Mouse (Mus musculus): ENCODE measurements around the gene Ccnt1. TPM values are rescaled to one million over a fixed set of nuclear protein-coding genes. Genes with fewer than 3 reads are reported as not detected.

The Ccnt1 gene
- 8.2 and 16.5 TPM in 2 replicates for polyA plus RNA-seq (2012; rRNA removed; ENCODE audit: low replicate concordance)

DNA sequence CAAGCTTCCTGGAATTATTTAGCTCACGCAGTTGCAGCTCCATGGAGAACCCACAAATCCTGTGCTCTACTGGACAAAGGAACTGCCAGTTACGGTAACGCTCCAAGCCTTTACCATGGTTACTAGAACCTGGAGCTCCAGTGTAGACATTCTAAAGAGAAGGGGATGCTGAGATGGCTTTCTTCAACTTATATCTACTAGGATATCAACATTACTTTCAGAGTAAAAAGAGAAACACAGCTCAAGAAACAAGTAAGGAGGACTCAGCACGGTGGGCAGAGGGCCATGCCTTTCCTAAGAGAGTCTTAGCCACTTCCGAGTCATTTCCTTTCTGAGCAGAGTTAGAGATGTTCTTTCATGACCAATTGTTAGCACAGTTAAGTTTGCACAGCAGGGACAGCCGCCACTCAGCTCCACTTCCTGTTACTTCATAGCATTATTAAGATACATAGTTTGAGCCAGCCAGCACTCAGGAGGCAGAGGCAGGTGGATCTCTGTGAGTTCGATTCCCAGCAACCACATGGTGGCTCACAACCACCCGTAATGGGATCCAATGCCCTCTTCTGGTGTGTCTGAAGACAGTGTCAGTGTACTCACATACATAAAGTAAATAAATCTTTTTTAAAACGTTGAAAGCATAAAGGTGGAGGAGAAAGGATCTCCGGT lies at the start of gene Ccnt1, which contains the start of gene 4930415O20Rik:
TSS of gene Ccnt1 (minus strand) at position 51 of the 666 bp plus-strand sequence.
TSS of gene 4930415O20Rik (plus strand) at position 132 of the 666 bp plus-strand sequence.

DNA sequence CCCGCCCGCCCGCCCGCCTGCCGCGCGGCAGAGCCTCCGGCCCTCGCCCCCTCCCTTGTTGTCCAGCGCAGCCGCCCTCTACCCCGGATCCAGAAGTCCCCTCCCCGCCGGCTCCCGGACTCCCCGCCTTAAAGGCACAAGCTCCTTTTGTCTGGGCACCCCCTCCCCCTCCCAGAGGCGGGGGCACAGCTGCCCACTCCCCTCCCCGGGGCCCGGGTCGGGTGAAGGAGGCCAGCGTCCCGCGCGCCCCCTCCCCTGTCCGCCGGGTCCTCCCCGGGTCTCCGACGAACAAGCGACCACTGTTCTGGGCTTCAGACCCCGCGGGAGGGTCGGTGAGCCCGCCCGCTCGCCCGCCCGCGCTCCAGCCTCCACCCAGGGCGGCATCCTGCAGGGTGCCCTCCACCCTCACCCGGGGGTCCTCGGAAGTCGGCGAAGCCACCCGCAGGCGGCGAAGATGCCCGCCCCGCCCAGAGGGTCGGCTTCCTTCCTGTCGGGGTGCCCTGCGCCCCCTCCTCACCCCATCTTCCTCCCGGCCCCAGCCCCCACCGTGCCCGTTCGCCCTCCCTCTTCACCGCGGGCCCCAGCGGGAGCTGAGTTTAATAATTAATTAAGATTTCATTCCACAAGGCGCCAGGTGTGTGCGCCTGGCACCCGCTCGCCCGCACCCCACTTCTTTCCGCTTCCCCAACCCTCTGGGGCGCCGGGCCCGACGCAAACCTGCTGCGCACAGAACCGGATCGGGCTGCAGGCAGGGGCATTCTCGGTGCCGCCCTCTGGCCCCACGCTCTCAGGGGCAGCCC lies 38.8 kb upstream of the Ccnt1 start, which contains the start of gene Adcy6:
TSS of gene Adcy6 (minus strand) at position 746 of the 800 bp plus-strand sequence.

GRCm38 (mm10) chr15:98533881-98534627 lies 36.7 kb downstream of the Ccnt1 start, which contains the start of gene Kansl2:
Kansl2 (minus strand) TSS chr15:98534264.

DNA sequence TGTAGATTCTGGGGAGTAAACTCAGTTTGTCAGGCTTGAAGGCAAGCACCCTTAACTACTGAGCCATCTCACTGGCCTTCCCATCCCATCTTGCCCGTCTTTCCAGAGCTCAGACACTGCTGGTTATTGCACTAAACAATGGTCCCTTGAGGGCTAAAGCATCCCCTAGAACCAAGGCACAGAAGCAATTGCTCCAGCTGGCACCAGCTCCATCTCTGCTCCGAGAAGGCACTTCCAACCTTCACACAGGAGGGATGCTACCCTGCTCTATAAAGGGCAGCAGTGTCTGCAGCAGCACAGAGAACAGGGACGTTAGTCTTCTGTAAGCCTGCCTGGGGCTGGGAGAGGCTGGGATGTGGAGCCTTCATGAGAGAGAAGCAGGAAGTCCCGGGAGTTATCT lies 78.6 kb downstream of the Ccnt1 start, which contains the start of gene Olfr279:
TSS of gene Olfr279 (plus strand) at position 301 of the 400 bp plus-strand sequence.

Other genes starting within 250 kb of the Ccnt1 start
- not detected in 2 replicates for gene Olfr284, start 229.9 kb downstream of the Ccnt1 start, polyA plus RNA-seq (2012; rRNA removed; ENCODE audit: low replicate concordance)
- gene Olfr283, start 190.0 kb downstream of the Ccnt1 start, polyA plus RNA-seq (2012; rRNA removed; ENCODE audit: low replicate concordance), result not detected in 2 replicates
- gene Olfr282, start 139.7 kb downstream of the Ccnt1 start, polyA plus RNA-seq (2012; rRNA removed; ENCODE audit: low replicate concordance), result not detected in 2 replicates
- not detected in 2 replicates for gene Olfr281, start 118.3 kb downstream of the Ccnt1 start, polyA plus RNA-seq (2012; rRNA removed; ENCODE audit: low replicate concordance)
- gene OR5BS1P, start 101.0 kb downstream of the Ccnt1 start, polyA plus RNA-seq (2012; rRNA removed; ENCODE audit: low replicate concordance), result not detected in 2 replicates
- 2.3 and 13.5 TPM in 2 replicates for gene Lalba, start 88.2 kb downstream of the Ccnt1 start, polyA plus RNA-seq (2012; rRNA removed; ENCODE audit: low replicate concordance)
- gene Olfr279, start 78.5 kb downstream of the Ccnt1 start, polyA plus RNA-seq (2012; rRNA removed; ENCODE audit: low replicate concordance), result not detected in 2 replicates
- gene Kansl2, start 36.7 kb downstream of the Ccnt1 start, polyA plus RNA-seq (2012; rRNA removed; ENCODE audit: low replicate concordance), result 30.3 and 43.2 TPM in 2 replicates
- gene 4930415O20Rik, start 81 bp upstream of the Ccnt1 start, polyA plus RNA-seq (2012; rRNA removed; ENCODE audit: low replicate concordance), result 0.36 TPM in 1 of 2 replicates, not detected in the other
- 96.7 and 104 TPM in 2 replicates for gene Adcy6, start 39.2 kb upstream of the Ccnt1 start, polyA plus RNA-seq (2012; rRNA removed; ENCODE audit: low replicate concordance)
- 69.4 and 133 TPM in 2 replicates for gene Cacnb3, start 59.9 kb upstream of the Ccnt1 start, polyA plus RNA-seq (2012; rRNA removed; ENCODE audit: low replicate concordance)
- 27.5 and 29.8 TPM in 2 replicates for gene Ddx23, start 92.0 kb upstream of the Ccnt1 start, polyA plus RNA-seq (2012; rRNA removed; ENCODE audit: low replicate concordance)
- gene Rnd1, start 106.5 kb upstream of the Ccnt1 start, polyA plus RNA-seq (2012; rRNA removed; ENCODE audit: low replicate concordance), result 3.1 and 5.1 TPM in 2 replicates
- 0.23 TPM in 1 of 2 replicates, not detected in the other for gene Ccdc65, start 137.3 kb upstream of the Ccnt1 start, polyA plus RNA-seq (2012; rRNA removed; ENCODE audit: low replicate concordance)
- 14.2 and 16.9 TPM in 2 replicates for gene Fkbp11, start 157.3 kb upstream of the Ccnt1 start, polyA plus RNA-seq (2012; rRNA removed; ENCODE audit: low replicate concordance)
- gene Arf3, start 192.3 kb upstream of the Ccnt1 start, polyA plus RNA-seq (2012; rRNA removed; ENCODE audit: low replicate concordance), result 90.1 and 107 TPM in 2 replicates
- 5.9 and 9.5 TPM in 2 replicates for gene Wnt10b, start 207.2 kb upstream of the Ccnt1 start, polyA plus RNA-seq (2012; rRNA removed; ENCODE audit: low replicate concordance)
- 0.68 and 1.3 TPM in 2 replicates for gene Wnt1, start 218.9 kb upstream of the Ccnt1 start, polyA plus RNA-seq (2012; rRNA removed; ENCODE audit: low replicate concordance)
- 0.82 and 1.4 TPM in 2 replicates for gene Ddn, start 238.6 kb upstream of the Ccnt1 start, polyA plus RNA-seq (2012; rRNA removed; ENCODE audit: low replicate concordance)